Mouse (Mus musculus) MEL (cell line): ENCODE data around the gene Itga5. TPM values are rescaled to one million over a fixed set of nuclear protein-coding genes. Genes with fewer than 3 reads are reported as not detected.

Experiments
- DNase-seq: peaks from one replicate; pipeline ENCODE4 v3.0.0; 2011; ENCODE audit warnings: low read depth, low spot score
- H3K27ac ChIP-seq: 2 replicates; pipeline ENCODE4 v1.5.1; 2012; ENCODE audit warnings: low read depth, mild to moderate bottlenecking, control low read depth, low read length, moderate library complexity; ENCODE audit not compliant: control insufficient read depth
- H3K27me3 ChIP-seq, 2 experiments: fragments of 150-350 bp in 1 of 2; sonication (generic) in 1 of 2; 2 replicates each; pipeline ENCODE4 v1.6.1; 2012; ENCODE audit warnings: low read length in 2 of 2, mild to moderate bottlenecking in 2 of 2, improper control_type of control experiment in 1 of 2, moderate library complexity in 1 of 2; ENCODE audit not compliant: insufficient read depth in 2 of 2, control insufficient read depth in 1 of 2
- H3K36me3 ChIP-seq, 2 experiments: 2 replicates each; pipeline ENCODE4 v1.6.1; 2012 to 2014; ENCODE audit warnings: low read length in 2 of 2, improper control_type of control experiment in 1 of 2, inconsistent platforms in 1 of 2, mild to moderate bottlenecking in 1 of 2; ENCODE audit not compliant: insufficient read depth in 2 of 2, control insufficient read depth in 1 of 2
- H3K4me1 ChIP-seq, 2 experiments: fragments of 150-350 bp in 1 of 2; sonication (generic) in 1 of 2; 2 replicates each; pipeline ENCODE4 v1.6.1; 2012; ENCODE audit warnings: low read length in 2 of 2, improper control_type of control experiment in 1 of 2, mild to moderate bottlenecking in 1 of 2; ENCODE audit not compliant: insufficient read depth in 2 of 2, control insufficient read depth in 1 of 2
- H3K4me3 ChIP-seq, 2 experiments: fragments of 150-350 bp in 1 of 2; sonication (generic) in 1 of 2; 2 replicates each; pipeline ENCODE4 v1.5.1; 2012; ENCODE audit warnings: low read depth in 2 of 2, low read length in 2 of 2, mild to moderate bottlenecking in 2 of 2, moderate library complexity in 2 of 2, control low read depth in 1 of 2, improper control_type of control experiment in 1 of 2; ENCODE audit not compliant: control insufficient read depth in 1 of 2, insufficient read depth in 1 of 2
- H3K79me2 ChIP-seq: 2 replicates; pipeline ENCODE4 v1.6.1; 2012; ENCODE audit warnings: mild to moderate bottlenecking, low read length, moderate library complexity; ENCODE audit not compliant: control insufficient read depth, poor library complexity, insufficient read depth
- H3K9ac ChIP-seq: 2 replicates; pipeline ENCODE4 v1.6.1; 2012; ENCODE audit warnings: low read depth, mild to moderate bottlenecking, control low read depth, low read length, moderate library complexity; ENCODE audit not compliant: control insufficient read depth, poor library complexity, severe bottlenecking
- H3K9me3 ChIP-seq: fragments of 150-350 bp; sonication (generic); replicated peaks from 2 replicates; pipeline ENCODE4 v1.6.1; 2012; ENCODE audit warnings: mild to moderate bottlenecking, low read length, improper control_type of control experiment, moderate library complexity; ENCODE audit not compliant: insufficient read depth
- BHLHE40 ChIP-seq: IDR thresholded peaks from 2 replicates; pipeline ENCODE4 v1.6.1; 2012; ENCODE audit warnings: low read depth, mild to moderate bottlenecking, inconsistent platforms, low read length, improper control_type of control experiment, borderline replicate concordance
- CHD1 ChIP-seq: IDR thresholded peaks from 2 replicates; pipeline ENCODE4 v1.6.1; 2012; ENCODE audit warnings: low read depth, mild to moderate bottlenecking, inconsistent platforms, low read length, improper control_type of control experiment
- CHD2 ChIP-seq: IDR thresholded peaks from 2 replicates; pipeline ENCODE4 v1.6.1; 2011; ENCODE audit warnings: low read length, improper control_type of control experiment
- CTCF ChIP-seq, 3 experiments: IDR thresholded peaks in 2 of 3; conservative IDR thresholded peaks in 1 of 3; 2 replicates each; pipeline ENCODE4 v1.5.1; 2011 to 2012; ENCODE audit warnings: low read length in 3 of 3, low read depth in 2 of 3, mild to moderate bottlenecking in 2 of 3, improper control_type of control experiment in 1 of 3, inconsistent platforms in 1 of 3, mixed read lengths in 1 of 3, moderate library complexity in 1 of 3; ENCODE audit not compliant: control insufficient read depth in 1 of 3, insufficient read depth in 1 of 3, poor library complexity in 1 of 3, severe bottlenecking in 1 of 3
- E2F4 ChIP-seq: IDR thresholded peaks from 2 replicates; pipeline ENCODE4 v1.6.1; 2011; ENCODE audit warnings: low read depth, low read length, improper control_type of control experiment, borderline replicate concordance
- EP300 ChIP-seq, 2 experiments: IDR thresholded peaks; 2 replicates each; pipeline ENCODE4 v1.6.1; 2011; ENCODE audit warnings: improper control_type of control experiment in 2 of 2, low read length in 2 of 2, low read depth in 1 of 2, mild to moderate bottlenecking in 1 of 2
- ETS1 ChIP-seq: IDR thresholded peaks from 2 replicates; pipeline ENCODE4 v1.6.1; 2012; ENCODE audit warnings: low read depth, mild to moderate bottlenecking, inconsistent platforms, low read length, improper control_type of control experiment, moderate library complexity
- GABPA ChIP-seq: IDR thresholded peaks from 2 replicates; pipeline ENCODE4 v1.6.1; 2012; ENCODE audit warnings: low read depth, mild to moderate bottlenecking, inconsistent platforms, low read length, improper control_type of control experiment, moderate library complexity
- KAT2A ChIP-seq: conservative IDR thresholded peaks from 2 replicates; pipeline ENCODE4 v1.6.1; 2012; ENCODE audit warnings: low read depth, low read length, improper control_type of control experiment, inconsistent platforms
- MAX ChIP-seq: IDR thresholded peaks from 2 replicates; pipeline ENCODE4 v1.6.1; 2011; ENCODE audit warnings: low read length, improper control_type of control experiment
- MAZ ChIP-seq: IDR thresholded peaks from 2 replicates; pipeline ENCODE4 v1.6.1; 2012; ENCODE audit warnings: low read depth, mild to moderate bottlenecking, inconsistent platforms, low read length, improper control_type of control experiment
- MEF2A ChIP-seq: IDR thresholded peaks from 2 replicates; pipeline ENCODE4 v1.6.1; 2014; ENCODE audit warnings: low read depth, mild to moderate bottlenecking, inconsistent platforms, low read length, improper control_type of control experiment; ENCODE audit not compliant: poor library complexity, insufficient replicate concordance, severe bottlenecking; ENCODE audit errors: extremely low read depth
- MYC ChIP-seq: IDR thresholded peaks from 2 replicates; pipeline ENCODE4 v1.6.1; 2011; ENCODE audit warnings: low read depth, mild to moderate bottlenecking, low read length, improper control_type of control experiment, moderate library complexity
- NELFE ChIP-seq: IDR thresholded peaks from 2 replicates; pipeline ENCODE4 v1.6.1; 2011; ENCODE audit warnings: low read depth, low read length, improper control_type of control experiment
- POLR2A ChIP-seq, 2 experiments: IDR thresholded peaks; 2 replicates each; pipeline ENCODE4 v1.6.1; 2011 to 2012; ENCODE audit warnings: low read length in 2 of 2, mild to moderate bottlenecking in 2 of 2, control low read depth in 1 of 2, improper control_type of control experiment in 1 of 2, low read depth in 1 of 2, moderate library complexity in 1 of 2; ENCODE audit not compliant: control insufficient read depth in 1 of 2, insufficient read depth in 1 of 2, poor library complexity in 1 of 2
- POLR2AphosphoS2 ChIP-seq: IDR thresholded peaks from 2 replicates; pipeline ENCODE4 v1.6.1; 2011; ENCODE audit warnings: low read length, improper control_type of control experiment
- POLR2AphosphoS5 ChIP-seq: IDR thresholded peaks from 2 replicates; pipeline ENCODE4 v1.6.1; 2012; ENCODE audit warnings: low read depth, borderline replicate concordance, mild to moderate bottlenecking, inconsistent platforms, low read length, moderate library complexity, mixed read lengths
- RAD21 ChIP-seq: IDR thresholded peaks from 2 replicates; pipeline ENCODE4 v1.6.1; 2011; ENCODE audit warnings: mild to moderate bottlenecking, low read depth, low read length, improper control_type of control experiment
- TBP ChIP-seq: IDR thresholded peaks from 2 replicates; pipeline ENCODE4 v1.8.0; 2011; ENCODE audit warnings: low read depth, low read length, improper control_type of control experiment
- TCF12 ChIP-seq: IDR thresholded peaks from 2 replicates; pipeline ENCODE4 v1.6.1; 2014; ENCODE audit warnings: low read depth, mild to moderate bottlenecking, inconsistent platforms, low read length, improper control_type of control experiment, moderate library complexity
- USF1 ChIP-seq: IDR thresholded peaks from 2 replicates; pipeline ENCODE4 v1.6.1; 2014; ENCODE audit warnings: low read depth, mild to moderate bottlenecking, inconsistent platforms, low read length, improper control_type of control experiment, moderate library complexity
- USF2 ChIP-seq, 2 experiments: IDR thresholded peaks; 2 replicates each; pipeline ENCODE4 v1.6.1; 2011 to 2012; ENCODE audit warnings: improper control_type of control experiment in 2 of 2, low read length in 2 of 2, borderline replicate concordance in 1 of 2, inconsistent platforms in 1 of 2, low read depth in 1 of 2, mild to moderate bottlenecking in 1 of 2; ENCODE audit not compliant: insufficient read depth in 1 of 2
- ZC3H11A ChIP-seq: IDR thresholded peaks from 2 replicates; pipeline ENCODE4 v1.6.1; 2012; ENCODE audit warnings: low read depth, mild to moderate bottlenecking, inconsistent platforms, low read length, improper control_type of control experiment
- ZKSCAN1 ChIP-seq: IDR thresholded peaks from 2 replicates; pipeline ENCODE4 v1.6.1; 2012; ENCODE audit warnings: low read depth, mild to moderate bottlenecking, inconsistent platforms, low read length, improper control_type of control experiment, moderate library complexity
- polyA plus RNA-seq, 2 experiments: library from polyadenylated mRNA; stranded (reverse) in 1 of 2; unstranded in 1 of 2; fragments of >175 nt in 1 of 2; fragments of >200 nt in 1 of 2; gene quantifications; 2 replicates each; pipeline versions ENCODE4 v1.2.1 to v1.2.4; 2012; ENCODE audit warnings: low replicate concordance in 2 of 2, low read depth in 1 of 2; ENCODE audit not compliant: insufficient read length in 2 of 2, insufficient read depth in 1 of 2, missing spikeins in 1 of 2
- total RNA-seq: library from RNA; depleted of rRNA; stranded (reverse); fragments of 300-350 nt; gene quantifications from 2 replicates; pipeline ENCODE4 v1.2.3, GENCODE M21; 2012

Gene Itga5
- total and polyA plus RNA-seq, 3 experiments: 6.0 to 17.4 TPM; not detected in 1

DNA sequence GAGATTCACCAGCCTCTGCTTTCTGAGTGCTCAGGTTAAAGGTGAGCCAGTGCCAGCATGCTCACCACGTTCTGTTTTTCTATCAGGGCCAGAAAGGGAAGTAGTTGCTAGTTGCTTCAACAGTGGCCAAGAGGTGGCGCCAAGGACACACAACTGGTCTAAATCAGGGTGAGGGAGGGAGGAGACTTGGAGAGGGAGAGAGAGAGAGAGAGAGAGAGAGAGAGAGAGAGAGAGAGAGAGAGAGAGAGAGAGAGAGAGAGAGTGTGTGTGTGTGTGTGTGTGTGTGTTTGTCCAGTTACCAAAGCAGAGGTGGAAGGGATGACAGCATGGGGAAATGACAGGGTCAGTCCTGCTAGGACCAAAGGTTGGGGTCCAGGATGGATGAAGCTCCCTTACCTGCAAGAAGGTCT, 19.3 kb downstream of the Itga5 start (continued):
- TF ChIP-seq USF1 (no peak), RAD21 (peak; percentile 53), NELFE (no peak), CHD1 (no peak), TCF12 (no peak), E2F4 (no peak), USF2 (IDR thresholded peaks at IDR 0.05; ENCODE audit: borderline replicate concordance in 1 of 2, insufficient read depth in 1 of 2, low read depth in 1 of 2, low read length in 2 of 2) (no peak), MEF2A (no peak), MYC (peak; percentile 38; the same call in 1 of the 2 replicates), KAT2A (no peak), POLR2A (IDR thresholded peaks at IDR 0.05; ENCODE audit: control insufficient read depth in 1 of 2, insufficient read depth in 1 of 2, low read depth in 1 of 2, low read length in 2 of 2, poor library complexity in 1 of 2) (0 out of 4 replicates have a peak, but pooled peaks of 1 of the 2 experiments have one; percentile 8), POLR2AphosphoS2 (no peak), CTCF (IDR thresholded peaks at IDR 0.05 in 2 of 3, conservative IDR thresholded peaks at IDR 0.05 in 1 of 3; ENCODE audit: control insufficient read depth in 1 of 3, insufficient read depth in 1 of 3, low read depth in 2 of 3, low read length in 3 of 3, poor library complexity in 1 of 3, severe bottlenecking in 1 of 3) (peak; percentile 27 to 66 (median 63)), ZKSCAN1 (no peak), ZC3H11A (no peak), GABPA (no peak), EP300 (IDR thresholded peaks at IDR 0.05; ENCODE audit: low read depth in 1 of 2, low read length in 2 of 2) (no peak), BHLHE40 (no peak)

DNA sequence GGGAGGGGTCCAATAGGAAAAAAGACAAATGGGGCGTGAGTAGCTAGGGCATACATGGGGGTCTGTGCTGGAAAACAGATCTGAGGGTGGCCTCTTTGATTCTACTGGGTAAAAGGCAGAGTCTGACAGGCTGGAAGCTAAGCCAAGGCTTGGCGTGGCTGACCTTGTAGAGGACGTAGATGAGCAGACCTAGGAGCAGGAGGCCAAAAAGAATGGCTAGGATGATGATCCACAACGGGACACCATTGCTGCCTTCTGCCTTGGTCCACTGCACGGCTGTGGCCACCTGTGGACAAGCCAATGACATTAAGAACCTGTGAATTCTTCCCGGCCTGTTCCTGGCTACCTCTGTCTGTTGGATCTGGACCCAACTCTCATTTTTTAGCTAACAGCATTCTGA, 20.8 kb downstream of the Itga5 start:
- H3K36me3 ChIP-seq: peaks cover 0 to 6% of the 10 kb centered on the region in 2 experiments; a peak in 2 of 4 replicates
- H3K4me3 ChIP-seq: no peak overlapping the region
- H3K9ac ChIP-seq: no peak overlapping the region
- no peak overlapping the region for H3K27ac ChIP-seq
- no peaks in the 10 kb centered on the region for H3K9me3 ChIP-seq
- no peaks in the 10 kb centered on the region for H3K27me3 ChIP-seq
- TF ChIP-seq EP300 (IDR thresholded peaks at IDR 0.05; ENCODE audit: low read depth in 1 of 2, low read length in 2 of 2) (no peak), TBP (no peak), MAX (no peak), MAZ (no peak), USF1 (no peak), GABPA (no peak), RAD21 (no peak), USF2 (IDR thresholded peaks at IDR 0.05; ENCODE audit: borderline replicate concordance in 1 of 2, insufficient read depth in 1 of 2, low read depth in 1 of 2, low read length in 2 of 2) (no peak), KAT2A (no peak), CHD2 (no peak), ETS1 (no peak), POLR2AphosphoS5 (no peak)
- no peak for DNase-seq
- no peaks in the 10 kb centered on the region for H3K4me1 ChIP-seq
- no peaks in the 10 kb centered on the region for H3K79me2 ChIP-seq
